Mouse (Mus musculus) right cerebral cortex, postnatal 25 days (tissue): Measurements from ENCODE around the gene Phox2b.

Source experiments
- DNase-seq: peaks from one replicate; pipeline ENCODE4 v3.0.0; 2022

Phox2b gene

DNA sequence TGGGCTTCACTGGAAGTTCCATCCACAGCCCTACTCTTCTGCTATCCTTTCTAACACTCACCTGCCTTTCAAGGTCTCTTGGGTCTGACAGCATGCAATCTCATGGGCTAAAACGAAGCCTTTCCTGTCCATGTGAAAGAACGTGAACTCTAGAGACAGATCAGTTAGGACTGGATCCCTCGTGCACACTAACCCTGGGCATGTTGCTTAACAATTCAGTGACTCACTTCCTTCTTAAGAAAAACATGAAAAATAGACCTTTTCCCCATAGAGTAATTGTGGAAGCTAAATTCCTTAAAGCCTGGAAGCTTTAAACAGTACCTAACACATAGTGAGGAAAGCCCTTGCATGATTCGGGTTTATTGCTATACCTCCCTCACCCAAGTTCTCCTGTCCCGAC lies 8.2 kb downstream of the Phox2b start:
- no peak for DNase-seq

DNA sequence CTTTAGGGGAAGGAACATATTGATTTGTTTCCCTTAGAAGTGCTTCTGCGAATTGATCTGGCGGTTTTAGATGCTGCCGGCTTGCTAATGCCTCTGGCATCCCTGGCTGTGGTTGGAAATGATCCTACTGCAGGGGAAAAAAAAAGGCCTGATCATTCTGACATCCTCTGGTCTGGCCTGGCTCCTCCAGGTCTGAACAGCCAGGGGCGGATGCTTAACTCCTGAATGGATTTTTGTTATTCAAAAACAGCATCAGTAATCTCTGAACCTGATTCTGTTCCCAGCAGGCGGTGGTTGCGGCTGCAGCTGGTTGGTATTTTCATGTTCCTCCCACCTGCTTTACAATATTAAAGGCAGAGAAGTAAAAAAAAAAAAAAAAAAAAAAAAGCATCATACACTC lies 16.0 kb downstream of the Phox2b start:
- DNase-seq: no peak

DNA sequence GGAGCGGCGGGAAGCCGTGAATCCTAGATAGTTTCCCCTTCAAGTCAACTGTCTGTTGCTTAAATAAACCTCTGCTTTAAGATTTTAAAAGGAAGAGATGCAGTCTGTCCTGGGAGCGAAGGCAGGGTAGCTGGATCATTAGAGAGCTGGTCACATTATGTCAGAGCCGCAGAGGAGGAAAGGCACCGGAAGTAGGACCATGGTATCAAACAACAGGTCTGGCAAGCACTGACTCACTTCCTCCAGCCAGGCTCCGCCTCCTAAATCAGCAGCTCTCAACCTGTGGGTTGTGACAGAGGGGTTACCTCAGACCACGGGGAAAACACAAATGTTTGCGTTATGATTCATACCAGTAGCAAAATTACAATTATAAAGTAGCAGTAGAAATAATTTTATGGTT lies 35.5 kb downstream of the Phox2b start:
- no peak for DNase-seq

- DNase-seq: no peak
These were observed 38.6 kb downstream of the Phox2b start for GRCm38 (mm10) chr5:67060519-67060918.

- no peak for DNase-seq
These were observed 41.3 kb downstream of the Phox2b start for GRCm38 (mm10) chr5:67057803-67058202.

DNA sequence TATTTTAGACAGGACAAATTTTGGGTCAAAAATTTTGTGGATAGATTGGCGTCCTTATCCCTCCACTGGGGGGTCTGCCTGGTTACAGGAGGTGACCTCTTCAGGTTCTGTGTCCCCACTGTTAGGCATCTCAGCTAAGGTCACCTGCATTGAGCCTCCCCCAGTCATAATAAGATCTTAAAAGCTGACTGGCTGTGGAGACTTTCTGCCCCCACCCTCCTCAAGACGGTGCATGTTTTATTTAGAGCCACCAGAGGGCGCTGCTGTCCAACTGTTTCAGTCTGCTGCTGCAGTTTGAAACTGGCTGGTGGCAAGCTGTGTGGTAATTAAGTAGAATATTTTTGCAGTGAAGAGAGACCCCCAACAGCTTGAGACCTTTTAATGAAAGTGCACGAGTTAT lies 51.1 kb downstream of the Phox2b start:
- no peak for DNase-seq
